Mouse (Mus musculus) urinary bladder, postnatal 10 days (tissue): Measurements from ENCODE around the gene Scd4.

Experiments
- DNase-seq: peaks from one replicate; pipeline ENCODE4 v3.0.0; 2022; ENCODE audit warnings: low spot score

Gene Scd4

DNA sequence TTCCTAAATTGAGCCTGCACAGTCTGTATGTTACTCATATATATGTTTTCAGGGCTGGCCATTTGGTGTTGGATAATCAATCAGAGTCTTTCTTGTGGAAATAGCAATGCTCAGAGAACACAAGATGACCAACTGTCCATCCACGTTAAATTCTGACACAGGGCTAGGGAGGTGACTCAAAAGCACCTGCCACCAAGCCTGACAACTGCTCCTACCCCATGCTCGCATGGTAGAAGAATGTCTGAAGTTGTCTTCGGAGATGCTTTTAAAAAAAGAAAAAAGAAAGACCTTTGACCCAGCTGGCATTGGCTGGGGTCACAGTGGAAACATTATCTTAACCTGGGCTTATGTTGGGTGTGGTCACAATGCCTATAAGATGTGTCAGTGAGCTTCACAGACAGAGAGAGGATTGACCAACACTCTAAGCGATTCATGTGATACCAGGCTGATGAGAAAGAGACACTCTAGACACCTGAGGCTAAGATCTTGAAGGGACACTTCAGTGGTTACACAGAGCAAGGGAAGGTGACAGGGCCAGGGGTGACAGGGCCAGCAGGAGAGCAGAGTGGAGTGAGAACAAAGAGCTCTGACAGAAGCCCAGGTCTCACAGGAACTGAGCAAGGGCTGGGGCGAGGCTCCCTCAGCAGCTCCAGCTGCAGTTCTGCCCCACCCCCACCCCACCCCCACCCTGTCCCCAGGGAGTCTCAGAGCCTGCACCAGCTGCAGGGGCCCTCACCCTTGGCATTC is 44.9 kb downstream of the Scd4 start:
- DNase-seq, result no peak

DNA sequence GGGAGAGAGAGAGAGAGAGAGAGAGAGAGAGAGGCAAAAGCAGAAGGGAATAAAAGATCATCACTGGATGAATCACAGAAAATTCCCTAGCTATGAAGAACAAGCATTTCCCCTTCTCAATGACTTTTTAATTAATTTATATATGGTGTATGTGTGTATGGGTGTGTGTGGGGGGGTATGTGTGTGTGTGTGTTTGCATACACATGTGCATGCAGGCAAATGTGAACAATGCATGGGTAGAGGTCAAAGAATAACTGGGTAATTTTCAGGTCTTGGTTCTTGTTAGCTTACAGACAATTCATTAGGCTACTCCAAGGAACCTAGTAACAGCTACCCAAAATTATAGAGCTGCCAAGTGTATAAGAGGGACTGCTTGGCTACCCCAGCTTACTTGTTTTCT is 46.2 kb downstream of the Scd4 start:
- no peak for DNase-seq

- no peak for DNase-seq
Measured at GRCm38 (mm10) chr19:44380065-44380464, 47.2 kb downstream of the Scd4 start.

DNA sequence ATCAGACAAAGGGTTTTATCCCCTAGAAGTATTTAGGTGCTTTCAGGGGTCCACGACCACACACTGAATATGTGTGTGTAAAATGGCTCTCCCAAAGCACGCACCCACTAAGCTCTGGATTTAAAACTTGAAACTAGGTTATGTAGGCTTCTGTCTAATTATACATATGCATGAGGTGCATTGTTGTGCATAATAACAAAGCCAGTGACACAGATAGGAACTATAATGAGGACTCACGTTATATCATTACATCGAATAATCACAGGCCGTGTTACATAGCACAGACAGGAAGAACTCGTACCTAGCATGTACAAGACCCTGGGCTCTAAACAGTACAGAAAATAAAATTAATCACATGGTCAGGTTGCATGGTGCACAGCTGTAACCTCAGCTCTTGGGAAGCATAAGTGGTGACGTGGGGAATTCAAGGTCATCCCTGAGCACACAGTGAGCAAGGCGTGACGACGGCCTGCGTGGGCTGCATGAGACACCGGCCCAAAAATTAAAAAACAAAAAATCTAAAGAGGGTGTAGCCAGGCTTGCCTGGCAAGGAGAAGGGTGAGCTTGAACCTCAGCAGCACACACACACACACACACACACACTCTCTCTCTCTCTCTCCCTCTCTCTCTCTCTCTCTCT is 49.9 kb downstream of the Scd4 start:
- DNase-seq, result no peak

DNA sequence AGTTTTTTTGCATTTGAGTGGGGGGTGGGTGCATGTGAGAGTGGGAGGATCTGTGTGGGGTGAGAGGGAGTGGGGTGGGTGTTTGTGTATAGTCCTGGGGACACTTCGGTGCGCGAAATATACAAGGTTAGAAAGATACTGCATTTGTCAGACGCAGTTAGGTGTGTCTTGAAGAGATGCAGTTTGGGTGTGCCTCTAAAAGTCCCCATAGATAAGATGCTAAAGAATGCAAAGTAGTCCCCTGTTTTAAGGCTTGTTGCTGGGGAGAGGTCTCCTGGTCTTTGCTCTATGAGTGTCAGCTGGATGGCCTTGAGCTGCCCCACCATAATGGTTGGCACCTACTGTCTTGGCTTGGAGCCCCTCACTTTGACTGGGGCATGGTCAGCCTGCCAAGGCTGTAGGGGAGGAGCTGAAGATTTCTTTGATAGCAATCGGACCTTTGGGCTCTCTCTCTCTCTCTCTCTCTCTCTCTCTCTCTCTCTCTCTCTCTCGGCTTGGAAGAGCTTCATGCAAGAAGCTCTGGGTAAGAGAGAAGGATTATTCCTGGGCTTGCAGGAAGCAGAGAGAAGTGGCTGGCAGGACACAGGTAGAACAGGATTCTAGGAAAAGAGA is 53.1 kb downstream of the Scd4 start:
- DNase-seq, result no peak

DNA sequence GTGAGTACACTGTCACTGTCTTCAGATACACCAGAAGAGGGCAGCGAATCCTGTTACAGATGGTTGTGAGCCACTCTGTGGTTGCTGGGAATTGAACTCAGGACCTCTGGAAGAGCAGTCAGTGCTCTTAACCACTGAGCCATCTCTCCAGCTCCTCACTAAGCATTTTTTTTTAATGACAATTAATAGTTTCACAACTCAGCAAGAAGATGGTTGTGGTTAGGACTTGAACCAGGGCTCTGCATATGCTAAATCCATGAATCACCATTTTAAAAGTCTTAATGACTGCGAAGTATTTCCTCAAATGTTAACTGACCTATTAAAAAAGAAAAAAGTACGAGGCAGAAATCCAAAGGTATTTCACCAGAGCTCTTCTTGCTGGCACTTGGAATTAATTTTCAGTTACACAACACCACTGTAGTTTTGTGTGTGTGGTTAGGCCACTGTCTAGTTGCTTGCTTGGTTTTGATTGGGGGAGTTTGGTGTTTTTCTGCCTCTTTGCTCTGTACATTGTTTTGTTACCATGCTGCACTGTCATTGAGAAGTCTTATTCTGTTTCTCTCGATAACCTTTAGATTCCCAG is 54.3 kb downstream of the Scd4 start:
- no peak for DNase-seq

GRCm38 (mm10) chr19:44387746-44388474 is 55.0 kb downstream of the Scd4 start:
- DNase-seq, result no peak

- DNase-seq, result peak; percentile 81
Measured at GRCm38 (mm10) chr19:44388475-44389428, 55.9 kb downstream of the Scd4 start.

GRCm38 (mm10) chr19:44389507-44389906 is 56.6 kb downstream of the Scd4 start:
- DNase-seq, result no peak

GRCm38 (mm10) chr19:44391856-44392255 is 59.0 kb downstream of the Scd4 start:
- no peak for DNase-seq

- no peak for DNase-seq
Measured at GRCm38 (mm10) chr19:44392339-44393009, 59.6 kb downstream of the Scd4 start.

DNA sequence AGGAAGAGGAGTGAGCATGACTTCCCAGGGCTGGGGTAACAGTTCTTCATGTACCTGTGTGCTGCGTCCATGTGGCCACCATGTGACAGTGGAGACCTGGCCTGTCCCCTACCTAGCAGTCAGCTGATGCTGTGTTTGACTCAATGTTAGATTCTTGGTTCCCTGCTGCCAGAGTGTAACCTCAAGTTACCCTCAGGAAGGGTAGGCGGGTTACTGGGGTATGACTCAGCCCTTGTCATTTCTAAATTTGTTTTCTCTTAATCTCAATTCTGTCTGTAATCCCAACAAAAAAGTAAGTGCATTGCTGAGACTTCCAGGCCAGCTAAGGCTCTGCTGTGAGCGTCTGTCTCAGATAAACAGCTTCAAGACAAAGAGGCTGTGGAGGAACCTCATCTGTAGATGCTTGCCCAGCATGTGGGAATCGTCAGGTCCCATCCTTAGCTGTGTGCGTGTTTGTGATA is 61.1 kb downstream of the Scd4 start:
- no peak for DNase-seq

DNA sequence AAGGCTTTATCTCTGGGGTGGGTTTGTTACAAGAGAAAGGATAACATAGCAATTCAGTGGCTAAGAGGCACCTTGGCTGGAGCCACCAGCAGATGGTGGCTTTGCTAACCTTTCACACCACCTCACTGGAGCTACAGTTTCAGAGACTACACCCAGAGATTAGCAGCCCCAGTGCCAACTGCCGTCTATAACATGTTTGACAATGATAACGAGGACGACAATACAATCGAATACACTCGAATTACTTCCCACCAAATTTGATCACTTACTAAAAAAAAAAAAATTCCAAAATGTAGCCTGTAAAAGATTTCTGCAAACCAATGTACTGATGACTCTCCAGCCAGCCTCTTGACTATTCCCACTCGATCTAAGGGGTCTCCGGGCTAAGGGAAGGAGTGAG is 62.1 kb downstream of the Scd4 start:
- no peak for DNase-seq
